Comparison of ENCODE assay signal across 11 mouse cellular contexts in the genomic region with DNA sequence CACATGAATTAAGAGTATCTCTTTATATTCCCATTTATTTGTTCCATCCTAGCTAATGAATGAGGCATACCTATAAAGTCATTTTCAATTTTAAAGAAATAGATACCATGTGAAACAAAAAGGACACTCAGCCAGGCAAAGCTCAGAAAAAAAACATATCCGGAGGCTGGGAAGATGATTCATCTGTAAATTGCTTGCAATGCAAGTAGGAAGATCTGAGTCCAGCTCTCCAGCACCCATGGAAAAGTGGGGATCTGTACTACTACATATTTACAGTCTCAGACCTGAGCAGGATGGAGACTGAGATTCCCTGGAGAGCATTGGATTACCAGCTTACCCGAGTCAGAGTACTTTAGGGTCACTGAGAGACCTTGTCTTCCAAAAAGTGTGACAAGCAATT.
"Had no signal": no experiment of that assay in that cellular context is flagged by ENCODE, and none has a peak within 500 bp of the region (broad histone marks: within the 10 kb centered on the region; RNA-seq: fewer than 3 reads in every experiment).

No protein-coding gene starts in this region.

- DNase-seq: liver, postnatal 0 days; lung, adult 2 months; lung, postnatal 14 days; lung, postnatal 36 days; right cerebral cortex, postnatal 14 days; thymus, adult 18-20 months; thymus, postnatal 14 days; thymus, postnatal 36 days had no signal

- ATAC-seq: liver, postnatal 0 days; lung, postnatal 0 days; midbrain, embryonic 13.5 days; midbrain, embryonic 15.5 days had no signal
